Mouse (Mus musculus) lung, postnatal 4 days (tissue): ENCODE results near the gene Ints2.
A peak's percentile ranks its signal among the peaks of the same experiment; 100 is the strongest.
"Not testable (repeated sequence)": the region's sequence is repeated elsewhere in the genome, so short reads cannot be mapped to it uniquely, and the experiment has no call there.

Source experiments
- DNase-seq, 2 experiments: peaks; one replicate each; pipeline ENCODE4 v3.0.0; 2021

Ints2 gene

GRCm38 (mm10) chr11:86257460-86258076 is at the start of gene Ints2:
Gene Ints2 (minus strand): TSS chr11:86257575.
- peak; percentile 95 to 96 for DNase-seq

GRCm38 (mm10) chr11:86292201-86292600 is 34.8 kb upstream of the Ints2 start:
- not testable (repeated sequence) for DNase-seq

GRCm38 (mm10) chr11:86291714-86292113 is 34.3 kb upstream of the Ints2 start:
- no peak for DNase-seq

GRCm38 (mm10) chr11:86285729-86286128 is 28.4 kb upstream of the Ints2 start:
- DNase-seq = no peak

GRCm38 (mm10) chr11:86278442-86279102 is 21.2 kb upstream of the Ints2 start:
- no peak for DNase-seq

- no peak for DNase-seq
These were observed 321 bp downstream of the Ints2 start for GRCm38 (mm10) chr11:86257054-86257453.

GRCm38 (mm10) chr11:86253342-86253741 is 4.0 kb downstream of the Ints2 start:
- no peak for DNase-seq

GRCm38 (mm10) chr11:86232446-86232845 is 24.9 kb downstream of the Ints2 start:
- DNase-seq = no peak

GRCm38 (mm10) chr11:86231781-86232350 is 25.5 kb downstream of the Ints2 start:
- no peak for DNase-seq

GRCm38 (mm10) chr11:86226646-86227180 is 30.7 kb downstream of the Ints2 start:
- DNase-seq = no peak

GRCm38 (mm10) chr11:86225761-86226160 is 31.6 kb downstream of the Ints2 start:
- DNase-seq = no peak

GRCm38 (mm10) chr11:86211803-86212202 is 45.6 kb downstream of the Ints2 start:
- no peak for DNase-seq

- no peak for DNase-seq
These were observed 48.3 kb downstream of the Ints2 start for GRCm38 (mm10) chr11:86209123-86209522.

GRCm38 (mm10) chr11:86205876-86206275 is 51.5 kb downstream of the Ints2 start:
- DNase-seq = no peak

- DNase-seq = no peak
These were observed 52.3 kb downstream of the Ints2 start for GRCm38 (mm10) chr11:86205031-86205430.

- DNase-seq = peak; percentile 23 to 41
These were observed 55.3 kb downstream of the Ints2 start for GRCm38 (mm10) chr11:86201901-86202675.

- DNase-seq = peak; percentile 93 to 95
These were observed 56.2 kb downstream of the Ints2 start, which contains the start of gene Brip1 for GRCm38 (mm10) chr11:86201037-86201786. Gene Brip1 (minus strand): TSS chr11:86201193.

- no peak for DNase-seq
These were observed 56.8 kb downstream of the Ints2 start for GRCm38 (mm10) chr11:86200460-86201021.

GRCm38 (mm10) chr11:86199733-86200132 is 57.6 kb downstream of the Ints2 start:
- DNase-seq = no peak

GRCm38 (mm10) chr11:86185224-86185623 is 72.2 kb downstream of the Ints2 start:
- DNase-seq = not testable (repeated sequence)

GRCm38 (mm10) chr11:86175833-86176232 is 81.5 kb downstream of the Ints2 start:
- DNase-seq = peak in 1 of 2 experiments; percentile 10

- DNase-seq = peak; percentile 27 to 75
These were observed 83.2 kb downstream of the Ints2 start for GRCm38 (mm10) chr11:86174173-86174572.
